Mouse (Mus musculus): Measurements from ENCODE around the gene Gpr83. TPM values are rescaled to one million over a fixed set of nuclear protein-coding genes. Genes with fewer than 3 reads are reported as not detected.

Gene Gpr83
- polyA plus RNA-seq, 1 experiment from 2014 or later = 0.20 TPM

DNA sequence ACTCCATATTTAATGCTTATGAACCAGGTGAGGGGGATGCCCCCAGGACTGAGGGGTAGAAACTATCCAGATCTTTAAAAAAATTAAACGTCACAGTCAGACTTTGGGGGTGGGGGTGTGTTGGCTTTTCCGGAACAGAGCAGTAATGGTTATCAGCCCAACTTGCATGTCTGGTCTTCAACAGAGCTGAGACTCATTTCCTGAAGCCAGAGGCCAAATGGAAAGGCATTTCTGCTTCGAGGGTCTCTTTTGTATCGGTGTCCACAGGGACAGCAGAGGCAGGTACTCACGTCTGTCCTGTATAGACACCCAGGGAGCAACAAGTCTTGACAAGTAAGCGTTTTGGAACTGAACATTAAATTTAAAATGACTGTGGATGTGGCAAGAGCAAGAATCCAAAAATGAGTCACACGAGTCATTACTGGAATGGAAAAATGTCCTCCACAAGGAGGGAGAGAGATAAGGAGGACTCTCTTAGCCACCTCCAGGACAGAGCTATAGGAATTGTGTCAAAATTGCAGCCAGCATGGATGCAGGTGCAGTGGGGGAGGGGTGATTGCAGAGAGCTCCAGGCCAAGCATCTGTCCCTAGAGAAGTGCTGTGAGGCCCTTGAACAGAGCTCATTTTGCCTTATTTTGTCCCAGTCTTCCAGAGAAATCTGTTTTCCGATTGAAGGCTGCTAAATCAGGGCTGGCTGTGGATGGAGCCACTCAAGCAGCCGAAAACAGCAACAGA lies 44.9 kb downstream of the Gpr83 start:
- Histone ChIP-seq H3K4me2 (ENCODE audit: low read depth, low read length, severe bottlenecking) (no peak overlapping the region), H3K9ac (ENCODE audit: low read length) (no peak overlapping the region), H3K4me3 (ENCODE audit: low read depth, low read length) (no peak overlapping the region), H3K4me1 (replicated peaks; ENCODE audit: control insufficient read depth, insufficient read depth, low read length) (peaks cover 7% of the 10 kb centered on the region; the same call in 1 of the 2 replicates), H3K27me3 (ENCODE audit: control insufficient read depth, insufficient read depth, low read length) (no peaks in the 10 kb centered on the region), H3K36me3 (ENCODE audit: control insufficient read depth, insufficient read depth, low read length) (no peaks in the 10 kb centered on the region), H3K9me3 (ENCODE audit: control insufficient read depth, low read length) (no peaks in the 10 kb centered on the region), H3K27ac (ENCODE audit: low read depth, low read length) (no peak overlapping the region)
- DNase-seq (ENCODE audit: low spot score) (no peak), ATAC-seq (replicated peaks; ENCODE audit: low FRiP score) (no peak)
- 52% methylated on average over 9 of the region's 9 CpGs for WGBS

DNA sequence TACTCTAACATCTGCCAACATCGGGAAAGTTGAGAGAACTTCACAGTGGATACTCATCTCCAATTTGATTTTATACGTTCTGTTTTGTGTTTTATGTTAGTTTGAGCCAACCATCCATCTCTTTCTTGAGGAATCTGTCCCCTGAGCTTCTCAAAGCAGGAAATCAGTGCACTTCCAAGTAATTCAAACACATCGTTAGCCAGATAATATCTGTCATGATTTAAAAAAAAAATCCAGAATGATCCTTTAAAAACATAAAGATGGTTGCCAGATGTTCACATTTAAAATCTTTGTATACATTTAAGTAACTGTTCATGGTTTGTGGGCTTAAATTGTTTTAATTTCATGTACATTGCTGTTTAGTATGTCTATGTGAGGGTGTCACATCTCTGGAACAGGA lies 45.9 kb downstream of the Gpr83 start:
- DNase-seq (ENCODE audit: low spot score) (no peak), ATAC-seq (replicated peaks; ENCODE audit: low FRiP score) (no peak)
- Histone ChIP-seq H3K4me1 (replicated peaks; ENCODE audit: control insufficient read depth, insufficient read depth, low read length) (peaks cover 7% of the 10 kb centered on the region; the same call in 1 of the 2 replicates), H3K36me3 (ENCODE audit: control insufficient read depth, insufficient read depth, low read length) (no peaks in the 10 kb centered on the region), H3K4me3 (ENCODE audit: low read depth, low read length) (no peak overlapping the region), H3K27ac (ENCODE audit: low read depth, low read length) (no peak overlapping the region), H3K4me2 (ENCODE audit: low read depth, low read length, severe bottlenecking) (no peak overlapping the region), H3K9ac (ENCODE audit: low read length) (no peak overlapping the region), H3K9me3 (ENCODE audit: control insufficient read depth, low read length) (no peaks in the 10 kb centered on the region), H3K27me3 (ENCODE audit: control insufficient read depth, insufficient read depth, low read length) (no peaks in the 10 kb centered on the region)
- WGBS = 82% methylated on average over 3 of the region's 3 CpGs

DNA sequence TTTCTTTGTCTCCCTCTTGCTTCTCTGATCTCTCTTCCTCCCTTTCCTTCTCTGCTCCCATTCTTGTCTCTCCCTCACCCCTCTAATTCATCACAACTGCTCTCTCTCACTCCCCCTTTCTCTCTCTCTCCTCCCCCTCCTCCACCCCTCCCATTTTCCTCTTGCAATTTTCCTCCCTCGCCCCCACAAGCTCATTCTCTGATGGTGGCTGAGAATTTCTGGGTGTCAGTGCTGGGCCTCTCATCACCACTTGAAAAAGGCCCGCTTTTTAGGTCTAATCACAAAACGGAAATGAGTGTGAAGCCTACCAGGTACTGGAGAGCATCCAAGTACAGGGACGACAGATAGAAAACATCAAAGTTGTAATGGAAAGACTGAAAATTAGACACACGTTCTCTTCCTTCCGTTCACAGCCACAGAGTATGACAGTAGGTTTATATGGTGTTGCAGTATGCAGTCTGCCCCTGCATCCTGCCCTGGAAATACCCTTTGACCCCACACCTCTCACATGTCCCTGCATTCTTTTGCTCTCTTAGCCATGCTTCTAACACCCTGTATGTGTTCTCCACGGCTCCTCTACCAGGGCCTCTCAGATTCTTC lies 47.9 kb downstream of the Gpr83 start:
- Histone ChIP-seq H3K9me3 (ENCODE audit: control insufficient read depth, low read length) (no peaks in the 10 kb centered on the region), H3K4me3 (ENCODE audit: low read depth, low read length) (no peak overlapping the region), H3K9ac (ENCODE audit: low read length) (no peak overlapping the region), H3K36me3 (ENCODE audit: control insufficient read depth, insufficient read depth, low read length) (no peaks in the 10 kb centered on the region), H3K4me1 (replicated peaks; ENCODE audit: control insufficient read depth, insufficient read depth, low read length) (peaks cover 7% of the 10 kb centered on the region; the same call in 1 of the 2 replicates), H3K27ac (ENCODE audit: low read depth, low read length) (no peak overlapping the region), H3K4me2 (ENCODE audit: low read depth, low read length, severe bottlenecking) (no peak overlapping the region), H3K27me3 (ENCODE audit: control insufficient read depth, insufficient read depth, low read length) (no peaks in the 10 kb centered on the region)
- no peak for DNase-seq (ENCODE audit: low spot score)
- 80% methylated on average over 7 of the region's 7 CpGs for WGBS
- no peak for ATAC-seq (replicated peaks; ENCODE audit: low FRiP score)

DNA sequence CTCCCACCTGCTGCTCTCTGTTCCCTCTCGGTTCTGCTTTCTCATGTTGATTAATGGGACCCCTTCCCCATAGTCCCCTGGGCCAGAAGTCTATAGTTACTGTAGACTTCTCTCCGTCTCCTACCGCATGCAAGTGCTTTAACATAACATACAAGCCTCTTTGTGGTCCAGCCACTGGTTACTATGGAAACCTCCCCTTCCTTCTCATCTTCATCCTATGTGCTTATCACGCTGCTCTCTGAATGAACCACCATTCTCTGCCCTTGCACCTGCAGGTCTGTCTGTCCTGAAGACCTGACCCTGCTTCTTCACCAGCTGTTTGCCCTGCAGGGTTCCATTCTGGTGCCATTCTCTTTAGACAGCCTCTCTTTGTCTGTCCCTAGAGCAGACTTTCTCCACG lies 50.0 kb downstream of the Gpr83 start:
- H3K27me3 ChIP-seq (ENCODE audit: control insufficient read depth, insufficient read depth, low read length) = no peaks in the 10 kb centered on the region
- H3K4me1 ChIP-seq (replicated peaks; ENCODE audit: control insufficient read depth, insufficient read depth, low read length) = 0 out of 2 replicates have a peak, but pooled peaks cover 3% of the 10 kb centered on the region
- H3K36me3 ChIP-seq (ENCODE audit: control insufficient read depth, insufficient read depth, low read length) = no peaks in the 10 kb centered on the region
- H3K27ac ChIP-seq (ENCODE audit: low read depth, low read length) = no peak overlapping the region
- WGBS = 36% methylated on average over 5 of the region's 5 CpGs
- no peak overlapping the region for H3K9ac ChIP-seq (ENCODE audit: low read length)
- no peak overlapping the region for H3K4me3 ChIP-seq (ENCODE audit: low read depth, low read length)
- ATAC-seq (replicated peaks; ENCODE audit: low FRiP score) (no peak), DNase-seq (ENCODE audit: low spot score) (no peak)
- H3K4me2 ChIP-seq (ENCODE audit: low read depth, low read length, severe bottlenecking) = no peak overlapping the region
- no peaks in the 10 kb centered on the region for H3K9me3 ChIP-seq (ENCODE audit: control insufficient read depth, low read length)

DNA sequence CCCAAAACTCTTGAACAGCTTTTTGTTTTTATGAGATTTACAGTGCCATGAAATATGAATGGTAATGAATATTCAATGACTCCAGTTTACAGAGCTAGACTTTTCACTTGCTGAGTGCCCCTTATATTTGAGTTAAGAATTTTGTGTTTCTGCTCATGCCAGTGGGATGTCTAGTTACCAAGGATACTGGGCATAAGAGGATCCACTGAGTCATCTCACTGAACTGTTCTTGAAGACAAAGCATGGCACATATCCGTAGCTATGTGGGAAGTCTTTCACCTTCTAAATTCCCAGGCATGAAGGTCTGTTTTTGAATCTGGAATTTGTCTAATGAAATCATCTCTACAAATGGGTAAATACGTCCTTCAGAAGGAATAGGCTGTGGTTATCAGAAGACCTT lies 52.0 kb downstream of the Gpr83 start:
- H3K4me1 ChIP-seq (replicated peaks; ENCODE audit: control insufficient read depth, insufficient read depth, low read length) = no peaks in the 10 kb centered on the region
- no peaks in the 10 kb centered on the region for H3K9me3 ChIP-seq (ENCODE audit: control insufficient read depth, low read length)
- H3K4me3 ChIP-seq (ENCODE audit: low read depth, low read length) = no peak overlapping the region
- no peak overlapping the region for H3K9ac ChIP-seq (ENCODE audit: low read length)
- DNase-seq (ENCODE audit: low spot score) = no peak
- H3K27me3 ChIP-seq (ENCODE audit: control insufficient read depth, insufficient read depth, low read length) = no peaks in the 10 kb centered on the region
- H3K27ac ChIP-seq (ENCODE audit: low read depth, low read length) = no peak overlapping the region
- no peak for ATAC-seq (replicated peaks; ENCODE audit: low FRiP score)
- WGBS = 82% methylated on average over 2 of the region's 2 CpGs
- no peak overlapping the region for H3K4me2 ChIP-seq (ENCODE audit: low read depth, low read length, severe bottlenecking)
- no peaks in the 10 kb centered on the region for H3K36me3 ChIP-seq (ENCODE audit: control insufficient read depth, insufficient read depth, low read length)

DNA sequence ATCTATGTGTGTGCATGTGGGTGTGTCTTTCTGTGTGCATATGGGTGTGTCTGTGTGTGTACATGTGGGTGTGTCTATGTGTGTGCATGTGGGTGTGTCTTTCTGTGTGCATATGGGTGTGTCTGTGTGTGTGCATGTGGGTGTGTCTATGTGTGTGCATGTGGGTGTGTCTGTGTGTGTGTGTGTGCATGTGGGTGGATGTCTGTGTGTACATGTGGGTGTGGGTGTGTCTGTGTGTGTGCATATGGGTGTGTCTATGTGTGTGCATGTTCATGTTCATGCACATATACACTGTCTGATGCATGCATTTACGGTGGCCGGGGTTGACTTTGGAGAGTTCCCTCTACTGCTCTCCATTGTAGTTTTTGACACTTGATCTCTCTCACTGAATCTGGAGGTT lies 57.7 kb downstream of the Gpr83 start:
- Histone ChIP-seq H3K9me3 (ENCODE audit: control insufficient read depth, low read length) (no peaks in the 10 kb centered on the region), H3K36me3 (ENCODE audit: control insufficient read depth, insufficient read depth, low read length) (no peaks in the 10 kb centered on the region), H3K27me3 (ENCODE audit: control insufficient read depth, insufficient read depth, low read length) (no peaks in the 10 kb centered on the region), H3K27ac (ENCODE audit: low read depth, low read length) (no peak overlapping the region), H3K4me2 (ENCODE audit: low read depth, low read length, severe bottlenecking) (no peak overlapping the region), H3K9ac (ENCODE audit: low read length) (no peak overlapping the region), H3K4me3 (ENCODE audit: low read depth, low read length) (no peak overlapping the region), H3K4me1 (replicated peaks; ENCODE audit: control insufficient read depth, insufficient read depth, low read length) (no peaks in the 10 kb centered on the region)
- WGBS = 100% methylated on average over 2 of the region's 2 CpGs
- ATAC-seq (replicated peaks; ENCODE audit: low FRiP score) = no peak
- no peak for DNase-seq (ENCODE audit: low spot score)

DNA sequence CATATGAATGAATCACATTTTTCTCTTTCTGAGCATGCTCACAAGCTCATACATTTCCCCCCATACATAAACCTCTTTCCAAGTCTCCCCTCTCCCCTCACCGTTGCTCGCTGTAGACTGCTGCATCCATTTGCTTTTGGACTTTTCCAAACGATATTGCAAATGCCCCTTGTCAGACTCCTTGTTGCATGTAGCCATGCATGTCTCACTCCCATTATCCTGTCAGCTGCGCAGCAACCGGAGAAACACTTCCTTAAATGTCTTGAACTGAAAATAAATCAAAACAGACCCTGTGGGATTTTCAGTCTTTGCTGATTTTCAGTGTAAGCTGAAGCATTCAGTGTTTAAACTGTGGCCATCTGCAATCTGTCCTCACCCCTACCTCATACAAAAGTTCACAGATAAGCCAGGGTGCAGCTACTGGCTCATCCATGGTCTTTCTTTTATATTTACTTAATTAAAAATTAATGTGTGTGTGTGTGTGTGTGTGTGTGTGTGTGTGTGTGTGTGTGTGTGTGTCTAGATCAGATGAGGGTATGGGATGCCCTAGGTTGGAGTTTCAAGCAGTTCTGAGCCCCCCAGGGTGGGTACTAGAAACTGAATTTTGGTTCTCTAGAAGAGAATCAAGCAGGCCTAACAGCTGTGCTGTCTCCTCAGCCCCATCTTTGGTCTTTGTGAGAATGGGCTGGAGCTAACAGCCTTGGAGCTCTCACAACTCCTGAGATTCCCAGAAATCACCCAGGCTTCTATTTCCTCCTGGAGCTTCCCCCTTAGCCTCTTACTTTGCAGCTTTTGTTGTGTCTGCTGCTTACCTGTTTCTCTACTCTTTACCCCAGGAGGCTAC lies 59.0 kb downstream of the Gpr83 start:
- 88% methylated on average over 5 of the region's 5 CpGs for WGBS
- H3K27me3 ChIP-seq (ENCODE audit: control insufficient read depth, insufficient read depth, low read length) = no peaks in the 10 kb centered on the region
- no peak for DNase-seq (ENCODE audit: low spot score)

More for the DNA sequence above, 59.0 kb downstream of the Gpr83 start:
- no peak overlapping the region for H3K4me3 ChIP-seq (ENCODE audit: low read depth, low read length)
- H3K4me2 ChIP-seq (ENCODE audit: low read depth, low read length, severe bottlenecking) = no peak overlapping the region
- ATAC-seq (replicated peaks; ENCODE audit: low FRiP score) = no peak
- H3K36me3 ChIP-seq (ENCODE audit: control insufficient read depth, insufficient read depth, low read length) = no peaks in the 10 kb centered on the region
- H3K9me3 ChIP-seq (ENCODE audit: control insufficient read depth, low read length) = no peaks in the 10 kb centered on the region
- no peak overlapping the region for H3K9ac ChIP-seq (ENCODE audit: low read length)
- H3K4me1 ChIP-seq (replicated peaks; ENCODE audit: control insufficient read depth, insufficient read depth, low read length) = no peaks in the 10 kb centered on the region
- no peak overlapping the region for H3K27ac ChIP-seq (ENCODE audit: low read depth, low read length)
